Mouse (Mus musculus) ovary, postnatal 14 days (tissue): ENCODE results near the gene Ero1lb.

ENCODE experiments used
- DNase-seq: peaks from one replicate; pipeline ENCODE4 v3.0.0; 2022; ENCODE audit warnings: low spot score

Ero1lb gene

GRCm38 (mm10) chr13:12565621-12566390, at the start of gene Ero1lb:
TSS of gene Ero1lb (plus strand) at chr13:12565874.
- DNase-seq = peak; percentile 96

- no peak for DNase-seq
Observed at GRCm38 (mm10) chr13:12519371-12519770, 46.3 kb upstream of the Ero1lb start.

- peak; percentile 54 for DNase-seq
Observed at GRCm38 (mm10) chr13:12519955-12520584, 45.6 kb upstream of the Ero1lb start, which contains the start of gene Edaradd. TSS of gene Edaradd (minus strand) at chr13:12520438.

- DNase-seq = no peak
Observed at GRCm38 (mm10) chr13:12522346-12522745, 43.3 kb upstream of the Ero1lb start.

- DNase-seq = no peak
Observed at GRCm38 (mm10) chr13:12525678-12526077, 40.0 kb upstream of the Ero1lb start.

GRCm38 (mm10) chr13:12534628-12535027, 31.0 kb upstream of the Ero1lb start:
- no peak for DNase-seq

GRCm38 (mm10) chr13:12537971-12538370, 27.7 kb upstream of the Ero1lb start:
- peak; percentile 26 for DNase-seq

- no peak for DNase-seq
Observed at GRCm38 (mm10) chr13:12539716-12540115, 26.0 kb upstream of the Ero1lb start.

GRCm38 (mm10) chr13:12540119-12540518, 25.6 kb upstream of the Ero1lb start:
- no peak for DNase-seq

GRCm38 (mm10) chr13:12542006-12542981, 23.4 kb upstream of the Ero1lb start:
- peak; percentile 29 for DNase-seq

GRCm38 (mm10) chr13:12543246-12543645, 22.4 kb upstream of the Ero1lb start:
- no peak for DNase-seq

- DNase-seq = no peak
Observed at GRCm38 (mm10) chr13:12543880-12544568, 21.6 kb upstream of the Ero1lb start.

GRCm38 (mm10) chr13:12554211-12554610, 11.5 kb upstream of the Ero1lb start:
- no peak for DNase-seq

GRCm38 (mm10) chr13:12559044-12559443, 6.6 kb upstream of the Ero1lb start:
- no peak for DNase-seq

GRCm38 (mm10) chr13:12559462-12560120, 6.1 kb upstream of the Ero1lb start:
- no peak for DNase-seq

GRCm38 (mm10) chr13:12561729-12562128, 3.9 kb upstream of the Ero1lb start:
- no peak for DNase-seq

GRCm38 (mm10) chr13:12562256-12562655, 3.4 kb upstream of the Ero1lb start:
- DNase-seq = no peak

GRCm38 (mm10) chr13:12567936-12568335, 2.3 kb downstream of the Ero1lb start:
- DNase-seq = no peak

- DNase-seq = no peak
Observed at GRCm38 (mm10) chr13:12568597-12569469, 3.2 kb downstream of the Ero1lb start.

- no peak for DNase-seq
Observed at GRCm38 (mm10) chr13:12569741-12570140, 4.1 kb downstream of the Ero1lb start.
